Mouse (Mus musculus) heart, adult 2 months (tissue): ENCODE measurements around the gene Agtr1a. TPM values are rescaled to one million over a fixed set of nuclear protein-coding genes. Genes with fewer than 3 reads are reported as not detected.
A peak's percentile ranks its signal among the peaks of the same experiment; 100 is the strongest.

Source experiments
- DNase-seq, 2 experiments: peaks; one replicate each; pipeline ENCODE4 v3.0.0; 2021
- H3K27ac ChIP-seq: fragments of 200-600 bp; 2 replicates; pipeline ENCODE4 v1.8.1; 2022
- H3K27me3 ChIP-seq: fragments of 200-500 bp; 2 replicates; pipeline ENCODE4 v1.6.1; 2012; ENCODE audit warnings: mild to moderate bottlenecking, low read length, inconsistent platforms, mixed read lengths; ENCODE audit not compliant: control insufficient read depth, insufficient read depth
- H3K36me3 ChIP-seq: fragments of 200-500 bp; 2 replicates; pipeline ENCODE4 v1.6.1; 2012; ENCODE audit warnings: low read length, inconsistent platforms; ENCODE audit not compliant: control insufficient read depth, insufficient read depth
- H3K4me1 ChIP-seq: fragments of 200-500 bp; 2 replicates; pipeline ENCODE4 v1.6.1; 2011; ENCODE audit warnings: low read length; ENCODE audit not compliant: control insufficient read depth, insufficient read depth
- H3K4me3 ChIP-seq: fragments of 200-600 bp; 2 replicates; pipeline ENCODE4 v1.8.1; 2022
- H3K79me2 ChIP-seq: fragments of 200-500 bp; replicated peaks from 2 replicates; pipeline ENCODE4 v1.6.1; 2012; ENCODE audit warnings: mild to moderate bottlenecking, inconsistent platforms, low read length, moderate library complexity, mixed read lengths; ENCODE audit not compliant: control insufficient read depth, insufficient read depth
- H3K9ac ChIP-seq: fragments of 200-500 bp; 2 replicates; pipeline ENCODE4 v1.6.1; 2012; ENCODE audit warnings: low read depth, mild to moderate bottlenecking, control low read depth, inconsistent platforms, low read length, mixed read lengths
- CTCF ChIP-seq: fragments of 200-600 bp; IDR thresholded peaks from 2 replicates; pipeline ENCODE4 v1.8.1; 2022; ENCODE audit warnings: antibody characterized with exemption, mild to moderate bottlenecking, moderate library complexity
- EP300 ChIP-seq: fragments of 200-500 bp; IDR thresholded peaks from 2 replicates; pipeline ENCODE4 v1.6.1; 2011; ENCODE audit warnings: low read depth, low read length, control low read depth; ENCODE audit not compliant: insufficient read depth
- POLR2A ChIP-seq: fragments of 200-500 bp; IDR thresholded peaks from 2 replicates; pipeline ENCODE4 v1.6.1; 2011; ENCODE audit warnings: mild to moderate bottlenecking, low read depth, low read length, control low read depth; ENCODE audit not compliant: insufficient read depth
- WGBS: fragments of 180-500 bp; shearing (Covaris S2); methylation state at CpG from one replicate; pipeline ENCODE4 v1.1.7; 2018; 5-methylcytosine and 5-hydroxymethylcytosine counted together
- intact Hi-C: fragments of 180-260 bp; cut with DNase I; formaldehyde crosslinking; loops from one replicate; pipeline ENCODE4 v1.15.1; 2025
- polyA plus RNA-seq: library from polyadenylated mRNA; depleted of rRNA; stranded (reverse); fragments of >200 nt; gene quantifications from 2 replicates; pipeline ENCODE4 v1.2.3, GENCODE M21; 2012
- total RNA-seq, 2 experiments: library from RNA; stranded (reverse); gene quantifications; 2 replicates each; pipeline ENCODE4 v1.2.3; 2021

Gene Agtr1a
- total and polyA plus RNA-seq, 3 experiments, result 47.8 to 55.4 (median 50.6) TPM

DNA sequence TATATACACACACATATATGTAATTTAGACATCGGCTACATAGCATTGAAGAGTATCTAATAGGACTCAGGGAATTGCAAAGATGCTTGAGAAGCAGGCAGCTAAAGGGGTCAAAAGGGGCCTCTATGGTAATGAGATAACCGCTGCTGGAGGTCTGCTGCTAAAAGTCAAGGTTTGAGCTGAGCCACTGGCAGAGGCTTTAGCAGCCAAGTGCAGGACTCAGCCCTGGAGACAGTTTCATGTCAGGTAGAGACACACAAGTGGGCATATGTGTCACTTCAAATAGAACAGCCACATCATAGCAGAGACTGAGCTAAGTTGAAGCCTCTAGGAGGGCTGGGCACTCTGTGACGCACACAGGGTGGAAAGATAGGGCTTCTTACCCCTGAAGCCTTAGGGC lies 1.6 kb upstream of the Agtr1a start:
- Histone ChIP-seq H3K36me3 (no peaks in the 10 kb centered on the region; the same call in 1 of the 2 replicates), H3K27ac (no peak overlapping the region), H3K4me3 (no peak overlapping the region), H3K9ac (no peak overlapping the region), H3K4me1 (no peaks in the 10 kb centered on the region; the same call in 1 of the 2 replicates), H3K27me3 (no peaks in the 10 kb centered on the region), H3K79me2 (no peaks in the 10 kb centered on the region)
- no peak for TF ChIP-seq EP300
- TF ChIP-seq POLR2A, result no peak
- TF ChIP-seq CTCF, result no peak
- intact Hi-C loops, result no loop called here
- DNase-seq, result no peak
- 78% methylated on average over 3 of the region's 3 CpGs for WGBS

DNA sequence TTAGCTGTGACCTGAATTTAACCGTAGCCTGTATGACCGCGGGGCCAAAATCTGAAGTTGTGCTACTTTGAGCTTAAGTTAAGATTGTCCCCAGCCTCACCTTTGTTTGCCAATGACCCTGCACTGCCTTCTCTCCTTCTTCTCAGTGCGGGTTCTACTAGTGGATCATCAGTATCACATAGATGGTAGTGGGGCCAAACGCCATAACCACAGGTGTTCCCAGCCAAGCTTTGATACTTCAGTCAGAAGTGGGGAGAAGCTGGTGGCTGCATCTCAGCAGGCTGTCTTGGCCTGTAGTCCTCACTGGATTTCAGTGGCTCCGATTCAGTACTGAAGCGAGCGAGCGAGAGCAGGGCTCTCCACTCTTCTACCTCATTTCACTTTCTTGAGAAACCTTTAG lies 672 bp downstream of the Agtr1a start:
- TF ChIP-seq POLR2A (no peak), CTCF (no peak), EP300 (no peak)
- Histone ChIP-seq H3K27me3 (no peaks in the 10 kb centered on the region), H3K79me2 (no peaks in the 10 kb centered on the region), H3K4me3 (peak overlapping the region; percentile 58), H3K9ac (peak overlapping the region; percentile 81), H3K36me3 (no peaks in the 10 kb centered on the region; the same call in 1 of the 2 replicates), H3K27ac (peak overlapping the region; percentile 62), H3K4me1 (no peaks in the 10 kb centered on the region; the same call in 1 of the 2 replicates)
- WGBS, result 26% methylated on average over 9 of the region's 9 CpGs
- peak; percentile 37 to 44 for DNase-seq
- intact Hi-C loops, result no loop called here

DNA sequence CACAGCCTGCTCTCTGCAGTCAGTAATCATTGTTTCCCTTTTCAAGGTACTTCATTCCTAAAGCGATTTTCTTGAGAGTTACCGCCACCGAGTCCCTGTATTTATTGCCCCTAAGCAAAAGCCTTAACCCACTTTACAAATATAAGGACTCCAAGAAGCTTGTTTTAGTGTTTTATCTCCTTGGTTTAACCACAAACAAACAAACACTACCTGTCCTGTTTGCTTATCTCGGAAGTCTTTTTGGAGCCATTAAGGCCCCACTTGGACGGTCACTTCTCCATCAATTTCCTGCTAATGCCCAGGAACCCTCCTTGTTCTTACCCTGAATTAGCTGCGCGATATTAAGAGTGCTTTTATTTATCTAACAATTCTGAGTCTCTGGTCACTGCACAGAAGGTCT lies 1.4 kb downstream of the Agtr1a start:
- WGBS, result 59% methylated on average over 7 of the region's 7 CpGs

DNA sequence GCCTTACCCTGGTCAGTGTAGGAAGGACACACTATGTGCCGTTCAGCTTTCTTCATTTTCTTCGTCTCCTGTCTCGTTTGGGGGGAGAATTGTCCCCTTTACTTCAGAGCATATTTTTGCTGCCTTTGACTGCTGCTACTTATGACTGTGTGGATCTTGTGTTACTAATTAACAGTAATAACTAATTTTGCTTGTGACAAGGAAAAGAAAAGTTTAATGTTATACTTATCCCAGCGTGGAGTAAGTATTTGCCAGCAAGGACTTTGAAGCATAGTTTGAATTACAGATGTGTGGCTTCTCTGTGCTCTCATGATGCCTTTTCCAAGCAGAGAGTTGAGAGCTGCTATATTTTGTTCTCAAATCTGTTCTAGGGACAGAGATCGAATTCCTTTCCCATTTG lies 2.3 kb downstream of the Agtr1a start:
- Histone ChIP-seq H3K4me1 (peaks cover 1% of the 10 kb centered on the region; the same call in 1 of the 2 replicates), H3K79me2 (no peaks in the 10 kb centered on the region), H3K4me3 (no peak overlapping the region), H3K27me3 (no peaks in the 10 kb centered on the region), H3K9ac (no peak overlapping the region), H3K27ac (peak overlapping the region; percentile 50), H3K36me3 (no peaks in the 10 kb centered on the region; the same call in 1 of the 2 replicates)
- intact Hi-C loops, result no loop called here
- TF ChIP-seq CTCF (no peak), EP300 (no peak), POLR2A (no peak)
- DNase-seq, result no peak
- 66% methylated on average over 5 of the region's 5 CpGs for WGBS

More for the DNA sequence above, 1.4 kb downstream of the Agtr1a start:
- no peak for DNase-seq
- no peaks in the 10 kb centered on the region for H3K79me2 ChIP-seq
- no peak overlapping the region for H3K9ac ChIP-seq
- peak overlapping the region; percentile 62 for H3K27ac ChIP-seq
- H3K4me3 ChIP-seq, result peak overlapping the region; percentile 58
- no peaks in the 10 kb centered on the region for H3K27me3 ChIP-seq
- H3K36me3 ChIP-seq, result no peaks in the 10 kb centered on the region; the same call in 1 of the 2 replicates
- intact Hi-C loops, result no loop called here
- TF ChIP-seq CTCF, result no peak
- no peak for TF ChIP-seq EP300
- no peak for TF ChIP-seq POLR2A
- no peaks in the 10 kb centered on the region; the same call in 1 of the 2 replicates for H3K4me1 ChIP-seq

DNA sequence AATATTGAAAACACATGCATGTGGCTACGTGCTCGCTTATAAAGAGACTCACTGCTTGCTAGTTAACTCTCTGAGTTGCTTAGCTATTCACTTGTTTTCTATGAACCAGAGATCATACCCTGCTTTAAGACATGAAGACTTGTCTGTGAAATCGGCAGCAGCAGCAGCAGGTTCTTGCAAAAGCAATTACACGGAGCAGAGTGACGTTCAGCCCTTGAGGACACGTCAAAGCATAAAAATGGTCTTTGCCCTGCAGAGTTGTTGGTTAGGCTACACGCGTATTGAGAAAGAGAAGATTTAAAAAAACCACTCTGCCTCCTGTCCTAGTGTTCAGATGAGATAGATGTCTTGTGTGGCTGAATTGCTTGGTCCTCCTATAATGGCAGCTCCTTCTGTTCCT lies 3.7 kb downstream of the Agtr1a start:
- 84% methylated on average over 8 of the region's 8 CpGs for WGBS
- intact Hi-C loops, result no loop called here

DNA sequence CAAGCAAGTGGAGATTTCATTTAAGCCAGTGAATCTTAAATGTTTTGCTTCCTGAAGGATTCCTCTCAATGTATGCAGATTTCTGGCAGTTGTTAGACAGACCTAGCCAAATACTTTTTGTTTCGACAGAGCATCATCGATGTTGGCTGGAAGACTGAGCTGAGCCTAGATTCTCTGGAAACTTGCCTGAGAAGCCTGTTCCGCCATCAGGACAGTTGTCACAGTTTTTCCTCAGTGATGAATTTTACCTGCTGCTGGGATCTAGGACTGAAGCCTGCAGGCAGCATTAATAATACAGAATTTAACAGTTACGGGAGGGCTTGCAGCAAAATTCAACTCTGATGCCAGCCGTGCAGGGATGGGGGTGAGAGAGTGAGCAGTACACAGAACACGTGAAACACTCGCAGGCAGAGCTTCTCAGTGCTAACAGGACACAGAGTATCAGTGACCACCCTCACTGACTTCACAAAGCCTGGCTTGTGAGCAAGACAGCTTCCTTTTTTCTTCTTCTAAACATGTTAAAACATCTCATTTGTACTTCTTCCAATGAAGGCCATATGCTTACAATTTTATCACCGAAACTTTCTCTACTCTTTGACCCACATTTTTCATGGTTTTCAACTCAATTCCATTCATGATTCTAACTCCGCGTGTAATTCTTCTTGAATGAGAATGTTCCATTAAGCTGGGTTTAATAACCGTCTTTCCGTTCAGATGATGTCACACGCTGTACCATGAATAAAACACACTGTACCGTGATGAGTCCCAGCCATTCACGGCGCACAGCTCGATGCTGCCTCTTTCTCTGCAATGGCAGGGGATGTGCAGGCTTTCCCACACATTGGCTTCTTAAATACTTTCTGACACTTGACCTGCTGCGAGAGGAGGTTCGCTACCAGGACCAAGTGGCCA lies 6.0 kb downstream of the Agtr1a start:
- WGBS, result 73% methylated on average over 19 of the region's 19 CpGs
- no peak overlapping the region for H3K4me3 ChIP-seq
- peaks cover 3% of the 10 kb centered on the region; the same call in 1 of the 2 replicates for H3K36me3 ChIP-seq
- DNase-seq, result no peak
- intact Hi-C loops, result no loop called here
- no peak for TF ChIP-seq EP300
- TF ChIP-seq POLR2A, result no peak
- no peak for TF ChIP-seq CTCF
- no peaks in the 10 kb centered on the region for H3K79me2 ChIP-seq
- H3K27ac ChIP-seq, result peak overlapping the region; percentile 38
- H3K4me1 ChIP-seq, result peaks cover 1% of the 10 kb centered on the region; the same call in 1 of the 2 replicates
- no peak overlapping the region for H3K9ac ChIP-seq
- no peaks in the 10 kb centered on the region for H3K27me3 ChIP-seq

More for the DNA sequence above, 3.7 kb downstream of the Agtr1a start:
- H3K36me3 ChIP-seq, result peaks cover 3% of the 10 kb centered on the region; the same call in 1 of the 2 replicates
- H3K79me2 ChIP-seq, result no peaks in the 10 kb centered on the region
- H3K27ac ChIP-seq, result no peak overlapping the region
- H3K4me3 ChIP-seq, result no peak overlapping the region
- H3K9ac ChIP-seq, result no peak overlapping the region
- DNase-seq, result no peak
- TF ChIP-seq CTCF (no peak), EP300 (no peak), POLR2A (no peak)
- H3K27me3 ChIP-seq, result no peaks in the 10 kb centered on the region
- peaks cover 1% of the 10 kb centered on the region; the same call in 1 of the 2 replicates for H3K4me1 ChIP-seq
